Mouse (Mus musculus): ENCODE measurements around the gene Dnajb12. TPM values are rescaled to one million over a fixed set of nuclear protein-coding genes. Genes with fewer than 3 reads are reported as not detected.

Dnajb12 gene
- polyA plus RNA-seq, 1 experiment, result 49.2 TPM

GRCm38 (mm10) chr10:59892977-59893376, 13.6 kb downstream of the Dnajb12 start:
- 42% methylated on average over 6 of the region's 6 CpGs for WGBS
- DNase-seq (ENCODE audit: low read depth, low spot score), result no peak

GRCm38 (mm10) chr10:59894251-59895160, 15.2 kb downstream of the Dnajb12 start:
- 73% methylated on average over 25 of the region's 25 CpGs for WGBS
- no peak for DNase-seq (ENCODE audit: low read depth, low spot score)

- no peak for DNase-seq (ENCODE audit: low read depth, low spot score)
- WGBS, result 93% methylated on average over 17 of the region's 17 CpGs
These were observed 16.3 kb downstream of the Dnajb12 start for GRCm38 (mm10) chr10:59895460-59896186.

- 90% methylated on average over 4 of the region's 4 CpGs for WGBS
- DNase-seq (ENCODE audit: low read depth, low spot score), result no peak
These were observed 16.9 kb downstream of the Dnajb12 start for GRCm38 (mm10) chr10:59896211-59896610.

GRCm38 (mm10) chr10:59896911-59897331, 17.6 kb downstream of the Dnajb12 start:
- WGBS, result 67% methylated on average over 3 of the region's 3 CpGs
- no peak for DNase-seq (ENCODE audit: low read depth, low spot score)

GRCm38 (mm10) chr10:59897511-59897910, 18.2 kb downstream of the Dnajb12 start:
- 62% methylated on average over 5 of the region's 5 CpGs for WGBS
- no peak for DNase-seq (ENCODE audit: low read depth, low spot score)

GRCm38 (mm10) chr10:59898180-59898778, 18.9 kb downstream of the Dnajb12 start:
- no peak for DNase-seq (ENCODE audit: low read depth, low spot score)
- WGBS, result 51% methylated on average over 9 of the region's 9 CpGs

GRCm38 (mm10) chr10:59898935-59899334, 19.6 kb downstream of the Dnajb12 start:
- no peak for DNase-seq (ENCODE audit: low read depth, low spot score)
- 27% methylated on average over 2 of the region's 2 CpGs for WGBS

- DNase-seq (ENCODE audit: low read depth, low spot score), result no peak
- WGBS, result 12% methylated on average over 21 of the region's 21 CpGs
These were observed 20.2 kb downstream of the Dnajb12 start for GRCm38 (mm10) chr10:59899341-59900173.

GRCm38 (mm10) chr10:59900174-59900435, 20.7 kb downstream of the Dnajb12 start:
- WGBS, result 12% methylated on average over 4 of the region's 4 CpGs
- DNase-seq (ENCODE audit: low read depth, low spot score), result no peak

GRCm38 (mm10) chr10:59900939-59901338, 21.6 kb downstream of the Dnajb12 start:
- no peak for DNase-seq (ENCODE audit: low read depth, low spot score)
- WGBS, result 75% methylated on average over 4 of the region's 4 CpGs

GRCm38 (mm10) chr10:59901463-59901862, 22.1 kb downstream of the Dnajb12 start:
- 95% methylated on average over 1 of the region's 1 CpGs for WGBS
- DNase-seq (ENCODE audit: low read depth, low spot score), result no peak

- 80% methylated on average over 8 of the region's 8 CpGs for WGBS
- no peak for DNase-seq (ENCODE audit: low read depth, low spot score)
These were observed 22.7 kb downstream of the Dnajb12 start for GRCm38 (mm10) chr10:59901986-59902605.

- no peak for DNase-seq (ENCODE audit: low read depth, low spot score)
- WGBS, result 64% methylated on average over 8 of the region's 8 CpGs
These were observed 23.2 kb downstream of the Dnajb12 start for GRCm38 (mm10) chr10:59902606-59902990.

- 73% methylated on average over 7 of the region's 7 CpGs for WGBS
These were observed 23.8 kb downstream of the Dnajb12 start for GRCm38 (mm10) chr10:59903170-59903569.

GRCm38 (mm10) chr10:59907080-59907609, 27.8 kb downstream of the Dnajb12 start:
- 37% methylated on average over 3 of the region's 3 CpGs for WGBS
- DNase-seq (ENCODE audit: low read depth, low spot score), result no peak

More at GRCm38 (mm10) chr10:59903170-59903569, 23.8 kb downstream of the Dnajb12 start:
- DNase-seq (ENCODE audit: low read depth, low spot score), result no peak

- DNase-seq (ENCODE audit: low read depth, low spot score), result no peak
- 11% methylated on average over 7 of the region's 7 CpGs for WGBS
These were observed 28.4 kb downstream of the Dnajb12 start for GRCm38 (mm10) chr10:59907695-59908299.

GRCm38 (mm10) chr10:59908776-59909315, 29.5 kb downstream of the Dnajb12 start:
- WGBS, result 49% methylated on average over 7 of the region's 7 CpGs
- no peak for DNase-seq (ENCODE audit: low read depth, low spot score)

Measured in large intestine, adult 2 months (tissue).